In genomic region chr4:46390390-46390970, GRCm38 (mm10) we compare ENCODE assay signal across 8 mouse cellular contexts. TPM values are rescaled to one million over a fixed set of nuclear protein-coding genes. Genes with fewer than 3 reads are reported as not detected.
DNase-seq lines count a peak whose midpoint lies in the region; ATAC-seq and TF ChIP-seq lines count a peak whose summit lies in the region.

No protein-coding gene starts in this region.

- intact Hi-C loops in heart, postnatal 10 days (cut with DNase I): loop anchor here (1.0 kb wide), 1 partner anchor 62 kb away; no protein-coding TSS in a partner anchor

- H3K27ac ChIP-seq in forebrain, embryonic 10.5 days: peak overlapping the region; percentile 99
- peak overlapping the region; percentile 93 for H3K27ac ChIP-seq in liver, embryonic 15.5 days (replicated peaks)
- H3K27ac ChIP-seq in neural tube, embryonic 11.5 days (ENCODE audit: low read depth, low read length): no peak overlapping the region; the same call in 1 of the 2 replicates
- H3K27ac ChIP-seq in stomach, postnatal 0 days (replicated peaks): no peak overlapping the region

- H3K9me3 ChIP-seq in E14TG2a.4 (ENCODE audit: low read length): no peaks in the 10 kb centered on the region
- H3K9me3 ChIP-seq in forebrain, embryonic 10.5 days: no peaks in the 10 kb centered on the region
- no peaks in the 10 kb centered on the region for H3K9me3 ChIP-seq in liver, embryonic 15.5 days (replicated peaks)
- H3K9me3 ChIP-seq in neural tube, embryonic 11.5 days (ENCODE audit: control insufficient read depth, low read length): no peaks in the 10 kb centered on the region
- no peaks in the 10 kb centered on the region for H3K9me3 ChIP-seq in stomach, postnatal 0 days (ENCODE audit: control insufficient read depth, low read length)

- DNase-seq in c-Kit-negative CD71-positive TER-119-positive erythroid progenitor cells, embryonic 14.5 days (ENCODE audit: low read depth, low spot score): peak; percentile 91
- peak; percentile 83 for DNase-seq in forebrain, embryonic 10.5 days (ENCODE audit: extremely low spot score, low spot score)
- DNase-seq in heart, postnatal 10 days: peak; percentile 86 to 90
- peak; percentile 85 to 89 for DNase-seq in kidney, postnatal 4 days
- DNase-seq in neural tube, embryonic 11.5 days (ENCODE audit: low spot score): peak; percentile 80
- peak; percentile 84 for DNase-seq in stomach, postnatal 0 days (ENCODE audit: low spot score)

- peak overlapping the region; percentile 63 for H3K9ac ChIP-seq in liver, embryonic 15.5 days
- H3K9ac ChIP-seq in neural tube, embryonic 11.5 days (ENCODE audit: low read length): no peak overlapping the region
- H3K9ac ChIP-seq in stomach, postnatal 0 days (ENCODE audit: low read length): no peak overlapping the region

- H3K36me3 ChIP-seq in E14TG2a.4 (ENCODE audit: insufficient read depth, low read length): peaks cover 23% of the 10 kb centered on the region
- H3K36me3 ChIP-seq in forebrain, embryonic 10.5 days (replicated peaks): peaks cover 20% of the 10 kb centered on the region
- H3K36me3 ChIP-seq in liver, embryonic 15.5 days (replicated peaks): peaks cover 66% of the 10 kb centered on the region
- no peaks in the 10 kb centered on the region for H3K36me3 ChIP-seq in neural tube, embryonic 11.5 days (ENCODE audit: control insufficient read depth, insufficient read depth, low read length)
- peaks cover 4% of the 10 kb centered on the region; the same call in 1 of the 2 replicates for H3K36me3 ChIP-seq in stomach, postnatal 0 days (ENCODE audit: control insufficient read depth, insufficient read depth, low read length)

- ATAC-seq in liver, embryonic 15.5 days (ENCODE audit: insufficient read depth): peak; percentile 41
- ATAC-seq in neural tube, embryonic 11.5 days (ENCODE audit: insufficient read depth, low FRiP score, low TSS enrichment): no peak
- ATAC-seq in stomach, postnatal 0 days (ENCODE audit: low FRiP score, low TSS enrichment): no peak

- TF ChIP-seq EP300 in stomach, postnatal 0 days (optimal IDR thresholded peaks at IDR 0.05): peak; percentile 21

- no peaks in the 10 kb centered on the region for H3K27me3 ChIP-seq in E14TG2a.4 (ENCODE audit: insufficient read depth, low read length)
- no peaks in the 10 kb centered on the region; the same call in 1 of the 2 replicates for H3K27me3 ChIP-seq in forebrain, embryonic 10.5 days (ENCODE audit: poor library complexity, severe bottlenecking)
- no peaks in the 10 kb centered on the region for H3K27me3 ChIP-seq in liver, embryonic 15.5 days
- H3K27me3 ChIP-seq in neural tube, embryonic 11.5 days (ENCODE audit: control insufficient read depth, insufficient read depth, low read length): no peaks in the 10 kb centered on the region
- no peaks in the 10 kb centered on the region for H3K27me3 ChIP-seq in stomach, postnatal 0 days (ENCODE audit: control insufficient read depth, insufficient read depth, low read length)

- peak; percentile 97 for TF ChIP-seq CTCF in E14TG2a.4 (conservative IDR thresholded peaks at IDR 0.05; ENCODE audit: low read length)
- peak; percentile 87 for TF ChIP-seq CTCF in stomach, postnatal 0 days (IDR thresholded peaks at IDR 0.05; ENCODE audit: low read depth)

- peak overlapping the region; percentile 84 for H3K4me3 ChIP-seq in E14TG2a.4 (replicated peaks; ENCODE audit: low read length)
- peak overlapping the region; percentile 71 for H3K4me3 ChIP-seq in forebrain, embryonic 10.5 days
- H3K4me3 ChIP-seq in liver, embryonic 15.5 days (replicated peaks): peak overlapping the region; percentile 61
- no peak overlapping the region; the same call in 1 of the 2 replicates for H3K4me3 ChIP-seq in neural tube, embryonic 11.5 days (ENCODE audit: low read depth, low read length)
- peak overlapping the region; percentile 71 for H3K4me3 ChIP-seq in stomach, postnatal 0 days (ENCODE audit: low read depth, low read length)

- 23% methylated on average over 9 of the region's 9 CpGs for WGBS in forebrain, embryonic 10.5 days
- 14% methylated on average over 9 of the region's 9 CpGs for WGBS in liver, embryonic 15.5 days (ENCODE audit: insufficient replicate concordance)
- WGBS in neural tube, embryonic 11.5 days: 22% methylated on average over 9 of the region's 9 CpGs
- WGBS in stomach, postnatal 0 days: 24% methylated on average over 9 of the region's 9 CpGs

- peaks cover 10% of the 10 kb centered on the region for H3K4me1 ChIP-seq in E14TG2a.4 (replicated peaks; ENCODE audit: low read depth, low read length)
- peaks cover 12% of the 10 kb centered on the region for H3K4me1 ChIP-seq in forebrain, embryonic 10.5 days
- peaks cover 62% of the 10 kb centered on the region for H3K4me1 ChIP-seq in liver, embryonic 15.5 days (replicated peaks)
- H3K4me1 ChIP-seq in neural tube, embryonic 11.5 days (ENCODE audit: control insufficient read depth, insufficient read depth, low read length): no peaks in the 10 kb centered on the region
- no peaks in the 10 kb centered on the region for H3K4me1 ChIP-seq in stomach, postnatal 0 days (replicated peaks; ENCODE audit: control insufficient read depth, insufficient read depth)

- peak overlapping the region; percentile 86 for H3K4me2 ChIP-seq in liver, embryonic 15.5 days
- H3K4me2 ChIP-seq in neural tube, embryonic 11.5 days (ENCODE audit: low read depth): peak overlapping the region; percentile 61
- peak overlapping the region; percentile 72 for H3K4me2 ChIP-seq in stomach, postnatal 0 days (replicated peaks; ENCODE audit: low read depth)

RNA-seq across cellular contexts. Expression of gene Trmo, which starts 1.2 kb away (rescaled TPM):
- polyA plus RNA-seq in forebrain, embryonic 10.5 days (2016; fragmentation: Nextera tagmentation; extraction: Ambion mirVana): 10.4 and 13.8 TPM in 2 replicates
- total RNA-seq in heart, postnatal 10 days (2021): 1 to 10 TPM; 4.2 to 4.7 TPM
- 8.2 and 10.5 TPM in 2 replicates for polyA plus RNA-seq in liver, embryonic 15.5 days (2015; fragmentation: Nextera tagmentation; extraction: Ambion mirVana)
- 10.5 TPM in 2 replicates for polyA plus RNA-seq in neural tube, embryonic 11.5 days (2014; fragmentation: Nextera tagmentation; extraction: Ambion mirVana)
- 6.5 and 7.5 TPM in 2 replicates for polyA plus RNA-seq in stomach, postnatal 0 days (2015; fragmentation: Nextera tagmentation; extraction: Ambion mirVana)

RNA-seq across cellular contexts. Expression of gene Hemgn, which starts 22.8 kb away (rescaled TPM):
- 13.8 and 19.7 TPM in 2 replicates for polyA plus RNA-seq in forebrain, embryonic 10.5 days (2016; fragmentation: Nextera tagmentation; extraction: Ambion mirVana)
- under 1 TPM; 0.17 to 0.43 TPM for total RNA-seq in heart, postnatal 10 days (2021)
- 386 and 388 TPM in 2 replicates for polyA plus RNA-seq in liver, embryonic 15.5 days (2015; fragmentation: Nextera tagmentation; extraction: Ambion mirVana)
- 15.8 and 15.9 TPM in 2 replicates for polyA plus RNA-seq in neural tube, embryonic 11.5 days (2014; fragmentation: Nextera tagmentation; extraction: Ambion mirVana)
- 0.78 and 1.2 TPM in 2 replicates for polyA plus RNA-seq in stomach, postnatal 0 days (2015; fragmentation: Nextera tagmentation; extraction: Ambion mirVana)

RNA-seq across cellular contexts. Expression of gene Foxe1, which starts 47.1 kb away (rescaled TPM):
- polyA plus RNA-seq in forebrain, embryonic 10.5 days (2016; fragmentation: Nextera tagmentation; extraction: Ambion mirVana): 0.05 TPM in 1 of 2 replicates, not detected in the other
- total RNA-seq in heart, postnatal 10 days (2021): not detected
- polyA plus RNA-seq in liver, embryonic 15.5 days (2015; fragmentation: Nextera tagmentation; extraction: Ambion mirVana): not detected in 2 replicates
- polyA plus RNA-seq in neural tube, embryonic 11.5 days (2014; fragmentation: Nextera tagmentation; extraction: Ambion mirVana): not detected in 2 replicates
- 0.78 and 0.93 TPM in 2 replicates for polyA plus RNA-seq in stomach, postnatal 0 days (2015; fragmentation: Nextera tagmentation; extraction: Ambion mirVana)

Comparison
In these comparisons a context has a peak if more than half of its experiments do, and no peak if none do; other contexts are left out.
1. H3K27ac ChIP-seq: peak in forebrain, embryonic 10.5 days (single experiment) and liver, embryonic 15.5 days (single experiment); none in neural tube, embryonic 11.5 days (single experiment) and stomach, postnatal 0 days (single experiment).
2. RNA of gene Hemgn, which starts 22.8 kb away (polyA plus RNA-seq): 386 to 388 TPM in liver, embryonic 15.5 days; 13.8 to 19.7 TPM in forebrain, embryonic 10.5 days, 15.8 to 15.9 TPM in neural tube, embryonic 11.5 days and 0.78 to 1.2 TPM in stomach, postnatal 0 days; every median in the first group is over 10 times any median in the second.
3. Peak in every context shown above with its lines, with median percentiles within 50 percentile points of each other: DNase-seq and H3K4me2 ChIP-seq.